Mouse (Mus musculus) kidney, adult 11 months (tissue): ENCODE results near the gene D630023F18Rik.

Experiments used
- DNase-seq: peaks from one replicate; pipeline ENCODE4 v3.0.0; 2022

The D630023F18Rik gene

GRCm38 (mm10) chr1:65122574-65123372, at the start of gene D630023F18Rik:
D630023F18Rik (minus strand) TSS chr1:65123214.
- DNase-seq, result no peak

GRCm38 (mm10) chr1:65171579-65171978, 48.6 kb upstream of the D630023F18Rik start:
- no peak for DNase-seq

- DNase-seq, result no peak
These were observed 46.9 kb upstream of the D630023F18Rik start for GRCm38 (mm10) chr1:65169947-65170346.

GRCm38 (mm10) chr1:65169536-65169935, 46.5 kb upstream of the D630023F18Rik start:
- no peak for DNase-seq

GRCm38 (mm10) chr1:65167496-65167895, 44.5 kb upstream of the D630023F18Rik start:
- DNase-seq, result no peak

GRCm38 (mm10) chr1:65162210-65162609, 39.2 kb upstream of the D630023F18Rik start:
- DNase-seq, result no peak

GRCm38 (mm10) chr1:65156111-65156510, 33.1 kb upstream of the D630023F18Rik start:
- DNase-seq, result no peak

GRCm38 (mm10) chr1:65154814-65155213, 31.8 kb upstream of the D630023F18Rik start:
- peak; percentile 87 for DNase-seq

- DNase-seq, result no peak
These were observed 25.0 kb upstream of the D630023F18Rik start for GRCm38 (mm10) chr1:65147971-65148370.

- peak; percentile 62 for DNase-seq
These were observed 24.3 kb upstream of the D630023F18Rik start for GRCm38 (mm10) chr1:65147326-65147725.

GRCm38 (mm10) chr1:65146601-65147000, 23.6 kb upstream of the D630023F18Rik start:
- DNase-seq, result no peak

- DNase-seq, result no peak
These were observed 21.8 kb upstream of the D630023F18Rik start for GRCm38 (mm10) chr1:65144783-65145182.

GRCm38 (mm10) chr1:65137560-65137959, 14.5 kb upstream of the D630023F18Rik start:
- no peak for DNase-seq

GRCm38 (mm10) chr1:65132833-65133232, 9.8 kb upstream of the D630023F18Rik start:
- no peak for DNase-seq

- DNase-seq, result no peak
These were observed 8.7 kb upstream of the D630023F18Rik start for GRCm38 (mm10) chr1:65131671-65132070.

GRCm38 (mm10) chr1:65130226-65130625, 7.2 kb upstream of the D630023F18Rik start:
- peak; percentile 73 for DNase-seq

GRCm38 (mm10) chr1:65129634-65130180, 6.7 kb upstream of the D630023F18Rik start:
- peak; percentile 45 for DNase-seq

GRCm38 (mm10) chr1:65119438-65119837, 3.6 kb downstream of the D630023F18Rik start, which contains the start of gene Gm28845:
Gm28845 (minus strand) TSS chr1:65119558.
- DNase-seq, result no peak

- peak; percentile 86 for DNase-seq
These were observed 4.7 kb downstream of the D630023F18Rik start for GRCm38 (mm10) chr1:65118150-65118913.

- DNase-seq, result no peak
These were observed 9.4 kb downstream of the D630023F18Rik start for GRCm38 (mm10) chr1:65113536-65114172.

- peak; percentile 45 for DNase-seq
These were observed 10.2 kb downstream of the D630023F18Rik start for GRCm38 (mm10) chr1:65112807-65113196.

- DNase-seq, result peak; percentile 55
These were observed 10.8 kb downstream of the D630023F18Rik start for GRCm38 (mm10) chr1:65112031-65112806.
